In genomic region chr16:22398354-22398753, GRCm38 (mm10) we compare ENCODE assay signal across 23 mouse cellular contexts. TPM values are rescaled to one million over a fixed set of nuclear protein-coding genes. Genes with fewer than 3 reads are reported as not detected.
DNase-seq lines count a peak whose midpoint lies in the region; TF ChIP-seq lines count a peak whose summit lies in the region.
"Had no signal": no experiment of that assay in that cellular context is flagged by ENCODE, and none has a peak within 500 bp of the region (broad histone marks: within the 10 kb centered on the region; RNA-seq: fewer than 3 reads in every experiment).

No protein-coding gene starts in this region.

- H3K79me2 ChIP-seq in macrophage (ENCODE audit: inconsistent target), result no peaks in the 10 kb centered on the region

- TF ChIP-seq POLR2A in ES-Bruce4 (IDR thresholded peaks at IDR 0.05; ENCODE audit: insufficient read depth, low read length), result no peak

- TF ChIP-seq EP300 in ES-Bruce4 (IDR thresholded peaks at IDR 0.05; ENCODE audit: insufficient read depth, low read depth, low read length), result peak; percentile 67; the same call in 1 of the 2 replicates

- H3K4me3 ChIP-seq in ES-Bruce4 (ENCODE audit: low read depth, low read length), result no peak overlapping the region
- H3K4me3 ChIP-seq in macrophage (ENCODE audit: inconsistent target), result no peak overlapping the region
- H3K4me3 ChIP-seq: embryonic facial prominence, embryonic 13.5 days; embryonic facial prominence, embryonic 15.5 days; erythroblast, embryonic 14.5 days; forebrain, embryonic 10.5 days; forebrain, embryonic 12.5 days had no signal

- no peaks in the 10 kb centered on the region for H3K27me3 ChIP-seq in ES-Bruce4 (ENCODE audit: control insufficient read depth, insufficient read depth, low read length, poor library complexity, severe bottlenecking)
- H3K27me3 ChIP-seq: embryonic facial prominence, embryonic 13.5 days; embryonic facial prominence, embryonic 15.5 days; Patski had no signal

- no peak for TF ChIP-seq CTCF in ES-Bruce4 (IDR thresholded peaks at IDR 0.05; ENCODE audit: low read depth, low read length)

- peaks cover 2% of the 10 kb centered on the region for H3K4me1 ChIP-seq in ES-Bruce4 (ENCODE audit: control insufficient read depth, insufficient read depth, low read length)
- H3K4me1 ChIP-seq: embryonic facial prominence, embryonic 13.5 days; embryonic facial prominence, embryonic 15.5 days; forebrain, embryonic 12.5 days had no signal

- H3K36me3 ChIP-seq in ES-Bruce4 (ENCODE audit: control insufficient read depth, insufficient read depth, low read length, poor library complexity, severe bottlenecking) (peaks cover 68% of the 10 kb centered on the region), macrophage (ENCODE audit: inconsistent target) (no peaks in the 10 kb centered on the region)
- H3K36me3 ChIP-seq: forebrain, embryonic 12.5 days had no signal

- no peak overlapping the region for H3K9ac ChIP-seq in ES-Bruce4 (ENCODE audit: low read depth, poor library complexity, severe bottlenecking)
- H3K9ac ChIP-seq: embryonic facial prominence, embryonic 13.5 days; embryonic facial prominence, embryonic 15.5 days; forebrain, embryonic 12.5 days had no signal

- H3K27ac ChIP-seq in ES-Bruce4 (ENCODE audit: insufficient read depth, low read length), result peak overlapping the region; percentile 67
- H3K27ac ChIP-seq in macrophage, result peak overlapping the region; percentile 61
- H3K27ac ChIP-seq: embryonic facial prominence, embryonic 13.5 days; embryonic facial prominence, embryonic 15.5 days; forebrain, embryonic 10.5 days; forebrain, embryonic 12.5 days had no signal

- DNase-seq in R1 (ENCODE audit: low read depth, low spot score), result peak; percentile 96
- no peak for DNase-seq in thymus, postnatal 36 days
- DNase-seq in cerebellum, postnatal 14 days, result no peak
- DNase-seq in cerebellum, postnatal 10 days, result no peak
- DNase-seq in adrenal gland, adult 18-20 months (ENCODE audit: low spot score in 2 of 2), result no peak
- DNase-seq: adrenal gland, adult 2 months; adrenal gland, postnatal 10 days; adrenal gland, postnatal 25 days; cerebellum, adult 11 months; cerebellum, adult 18-20 months; cerebellum, adult 8-10 months; cerebellum, adult 9-11 months; cerebellum, postnatal 36 days; embryo, embryonic 11 days had no signal

- WGBS in macrophage (ENCODE audit: missing documents), result 91% methylated on average over 11 of the region's 11 CpGs

- H3K9me3 ChIP-seq in ES-Bruce4 (replicated peaks; ENCODE audit: control insufficient read depth, insufficient read depth, low read length, poor library complexity, severe bottlenecking), result peaks cover 23% of the 10 kb centered on the region
- H3K9me3 ChIP-seq: embryonic facial prominence, embryonic 13.5 days; embryonic facial prominence, embryonic 15.5 days; forebrain, embryonic 10.5 days; forebrain, embryonic 12.5 days; G1E had no signal

RNA-seq across cellular contexts. Expression of gene Etv5, which starts 41.2 kb away (rescaled TPM):
- polyA plus RNA-seq in ES-Bruce4 (2011; ENCODE audit: insufficient read depth, insufficient read length, low read depth, missing spikeins) (130 and 133 TPM in 2 replicates), macrophage (2018) (6.4 to 103 TPM (median 10.0 TPM) in 3 replicates)
- 10 to 100 TPM in 11 of 26 experiments, 1 to 10 TPM in 15; 2.3 to 15.9 (median 9.1) TPM for total RNA-seq in macrophage (2018; cell fraction: chromatin; rRNA removed)
- total RNA-seq in macrophage (2018; cell fraction: cytosol; rRNA removed), result 10 to 100 TPM in 25 of 26 experiments, 1 to 10 TPM in 1; 9.2 to 16.2 (median 12.9) TPM
- 10 to 100 TPM in 6 of 26 experiments, 1 to 10 TPM in 20; 5.1 to 68.1 (median 7.5) TPM for total RNA-seq in macrophage (2018; cell fraction: nucleus; rRNA removed)
- 10 to 100 TPM; 18.2 to 26.9 TPM for total RNA-seq in adrenal gland, adult 18-20 months (2021)
